Mouse (Mus musculus) kidney, postnatal 0 days (tissue): ENCODE results near the gene Nfic. TPM values are rescaled to one million over a fixed set of nuclear protein-coding genes. Genes with fewer than 3 reads are reported as not detected.

Source experiments
- ATAC-seq: fragments of 200-750 bp; cut with Nextera tagmentation; replicated peaks from 2 replicates; pipeline ENCODE4 v1.8.0; 2017; ENCODE audit warnings: low read depth, moderate number of reproducible peaks, moderate TSS enrichment, moderate library complexity; ENCODE audit not compliant: low FRiP score
- DNase-seq: peaks from one replicate; pipeline ENCODE4 v3.0.0-alpha.2; 2016; ENCODE audit warnings: low spot score
- H3K27ac ChIP-seq: fragments of 300-500 bp; sonication (generic); 2 replicates; pipeline ENCODE4 v1.5.1; 2014; ENCODE audit warnings: mild to moderate bottlenecking
- H3K27me3 ChIP-seq: fragments of 300-500 bp; sonication (generic); 2 replicates; pipeline ENCODE4 v1.6.1; 2014; ENCODE audit warnings: low read length, mixed read lengths; ENCODE audit not compliant: insufficient read depth
- H3K36me3 ChIP-seq: fragments of 300-500 bp; sonication (generic); 2 replicates; pipeline ENCODE4 v1.6.1; 2014; ENCODE audit warnings: low read length, mixed read lengths; ENCODE audit not compliant: insufficient read depth
- H3K4me1 ChIP-seq: fragments of 300-500 bp; sonication (generic); replicated peaks from 2 replicates; pipeline ENCODE4 v1.6.1; 2014; ENCODE audit warnings: antibody characterized with exemption, low read length, mixed read lengths; ENCODE audit not compliant: insufficient read depth
- H3K4me2 ChIP-seq: fragments of 300-500 bp; sonication (generic); 2 replicates; pipeline ENCODE4 v1.6.1; 2014; ENCODE audit warnings: mild to moderate bottlenecking, low read length, moderate library complexity, mixed read lengths
- H3K4me3 ChIP-seq: fragments of 300-500 bp; sonication (generic); replicated peaks from 2 replicates; pipeline ENCODE4 v1.5.1; 2014; ENCODE audit warnings: low read depth, low read length
- H3K9ac ChIP-seq: fragments of 300-500 bp; sonication (generic); 2 replicates; pipeline ENCODE4 v1.6.1; 2014; ENCODE audit warnings: low read depth, low read length
- H3K9me3 ChIP-seq: fragments of 300-500 bp; sonication (generic); replicated peaks from 2 replicates; pipeline ENCODE4 v1.6.1; 2016; ENCODE audit warnings: low read length, inconsistent platforms, mixed read lengths
- CTCF ChIP-seq: IDR thresholded peaks from 2 replicates; pipeline ENCODE4 v1.5.1; 2016; ENCODE audit warnings: antibody characterized with exemption, low read depth, mild to moderate bottlenecking, moderate library complexity
- WGBS: fragments of 180-500 bp; shearing (Covaris S2); extraction: QIAGEN DNeasy Blood & Tissue Kit; methylation state at CpG from one replicate; pipeline ENCODE4 v1.1.7; 2014; 5-methylcytosine and 5-hydroxymethylcytosine counted together
- polyA plus RNA-seq: library from polyadenylated mRNA; unstranded; fragments of >200 nt; fragmentation: Nextera tagmentation; extraction: Ambion mirVana; gene quantifications from 2 replicates; pipeline ENCODE4 v1.2.1, GENCODE M21; 2015

The Nfic gene
- polyA plus RNA-seq, 1 experiment from 2014 or later = 62.3 TPM

- no peak overlapping the region for H3K4me2 ChIP-seq
- H3K27ac ChIP-seq = no peak overlapping the region
- DNase-seq (no peak), ATAC-seq (no peak)
- H3K4me1 ChIP-seq = peaks cover 5% of the 10 kb centered on the region; the same call in 1 of the 2 replicates
- no peak overlapping the region for H3K4me3 ChIP-seq
- TF ChIP-seq CTCF = no peak
- H3K9ac ChIP-seq = no peak overlapping the region
- H3K36me3 ChIP-seq = no peaks in the 10 kb centered on the region
- no peaks in the 10 kb centered on the region for H3K9me3 ChIP-seq
- peaks cover 56% of the 10 kb centered on the region for H3K27me3 ChIP-seq
- WGBS = 80% methylated on average over 8 of the region's 8 CpGs
These were observed 2.2 kb upstream of the Nfic start for GRCm38 (mm10) chr10:81457624-81458023.

- no peak overlapping the region for H3K9ac ChIP-seq
- ATAC-seq = no peak
- no peak for DNase-seq
- H3K4me1 ChIP-seq = peaks cover 7% of the 10 kb centered on the region; the same call in 1 of the 2 replicates
- H3K36me3 ChIP-seq = no peaks in the 10 kb centered on the region
- peaks cover 56% of the 10 kb centered on the region for H3K27me3 ChIP-seq
- H3K9me3 ChIP-seq = no peaks in the 10 kb centered on the region
- no peak overlapping the region for H3K4me2 ChIP-seq
- 44% methylated on average over 12 of the region's 12 CpGs for WGBS
- no peak overlapping the region for H3K4me3 ChIP-seq
- no peak overlapping the region for H3K27ac ChIP-seq
- TF ChIP-seq CTCF = no peak
These were observed 1.6 kb upstream of the Nfic start for GRCm38 (mm10) chr10:81456983-81457563.

GRCm38 (mm10) chr10:81454106-81454505 is 1.3 kb downstream of the Nfic start:
- Histone ChIP-seq H3K4me2 (no peak overlapping the region), H3K36me3 (no peaks in the 10 kb centered on the region), H3K9ac (no peak overlapping the region), H3K27ac (no peak overlapping the region), H3K27me3 (peaks cover 57% of the 10 kb centered on the region), H3K9me3 (no peaks in the 10 kb centered on the region), H3K4me3 (no peak overlapping the region), H3K4me1 (0 out of 2 replicates have a peak, but pooled peaks cover 4% of the 10 kb centered on the region)
- no peak for TF ChIP-seq CTCF
- 65% methylated on average over 2 of the region's 2 CpGs for WGBS
- DNase-seq (no peak), ATAC-seq (no peak)

DNA sequence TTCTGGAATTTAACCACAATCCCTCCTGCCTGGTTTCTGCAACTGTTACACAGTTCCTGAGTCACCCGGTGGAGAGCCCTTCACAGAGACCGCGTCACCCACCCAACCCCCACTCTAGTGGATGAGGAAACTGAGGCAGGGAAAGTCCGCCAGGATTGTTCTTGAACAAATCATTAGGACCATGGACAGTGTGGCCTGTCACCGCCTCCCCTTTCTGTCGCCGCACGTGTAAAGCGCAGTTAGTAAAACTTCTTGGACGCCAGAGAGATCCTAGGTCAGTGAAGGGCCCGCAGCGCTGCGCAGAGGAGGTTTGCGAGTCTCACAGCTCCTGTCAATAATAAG is 2.5 kb downstream of the Nfic start:
- Histone ChIP-seq H3K9me3 (no peaks in the 10 kb centered on the region), H3K36me3 (no peaks in the 10 kb centered on the region), H3K4me3 (no peak overlapping the region), H3K27me3 (peaks cover 49% of the 10 kb centered on the region), H3K9ac (no peak overlapping the region), H3K4me2 (no peak overlapping the region), H3K27ac (no peak overlapping the region), H3K4me1 (0 out of 2 replicates have a peak, but pooled peaks cover 4% of the 10 kb centered on the region)
- ATAC-seq = no peak
- TF ChIP-seq CTCF = no peak
- WGBS = 3% methylated on average over 14 of the region's 14 CpGs
- no peak for DNase-seq

GRCm38 (mm10) chr10:81452237-81452946 is 3.0 kb downstream of the Nfic start:
- 9% methylated on average over 36 of the region's 36 CpGs for WGBS
- no peak for DNase-seq
- no peaks in the 10 kb centered on the region for H3K9me3 ChIP-seq
- H3K9ac ChIP-seq = no peak overlapping the region
- TF ChIP-seq CTCF = no peak
- no peak for ATAC-seq
- H3K27me3 ChIP-seq = peaks cover 43% of the 10 kb centered on the region
- no peaks in the 10 kb centered on the region for H3K36me3 ChIP-seq
- H3K4me3 ChIP-seq = no peak overlapping the region
- 0 out of 2 replicates have a peak, but pooled peaks cover 4% of the 10 kb centered on the region for H3K4me1 ChIP-seq
- H3K4me2 ChIP-seq = no peak overlapping the region
- H3K27ac ChIP-seq = no peak overlapping the region

- H3K36me3 ChIP-seq = no peaks in the 10 kb centered on the region
- H3K4me2 ChIP-seq = no peak overlapping the region
- WGBS = 26% methylated on average over 6 of the region's 6 CpGs
- TF ChIP-seq CTCF = no peak
- no peak overlapping the region for H3K27ac ChIP-seq
- H3K9ac ChIP-seq = no peak overlapping the region
- no peak overlapping the region for H3K4me3 ChIP-seq
- H3K9me3 ChIP-seq = no peaks in the 10 kb centered on the region
- DNase-seq = no peak
- peaks cover 42% of the 10 kb centered on the region for H3K27me3 ChIP-seq
- no peak for ATAC-seq
- 0 out of 2 replicates have a peak, but pooled peaks cover 4% of the 10 kb centered on the region for H3K4me1 ChIP-seq
These were observed 4.1 kb downstream of the Nfic start for GRCm38 (mm10) chr10:81451365-81451745.
